Mouse (Mus musculus) stomach, embryonic 15.5 days (tissue): ENCODE data around the gene Arrdc3. TPM values are rescaled to one million over a fixed set of nuclear protein-coding genes. Genes with fewer than 3 reads are reported as not detected.

ENCODE experiments used
- ATAC-seq: fragments of 200-750 bp; cut with Nextera tagmentation; 2 replicates; pipeline ENCODE4 v1.8.0; 2017; ENCODE audit warnings: low read depth, moderate number of reproducible peaks, moderate TSS enrichment; ENCODE audit not compliant: insufficient read depth, low FRiP score
- H3K27ac ChIP-seq: fragments of 300-500 bp; sonication (generic); 2 replicates; pipeline ENCODE4 v1.5.1; 2015; ENCODE audit warnings: mild to moderate bottlenecking, inconsistent platforms
- H3K27me3 ChIP-seq: fragments of 300-500 bp; sonication (generic); replicated peaks from 2 replicates; pipeline ENCODE4 v1.6.1; 2015; ENCODE audit warnings: inconsistent platforms
- H3K36me3 ChIP-seq: fragments of 300-500 bp; sonication (generic); 2 replicates; pipeline ENCODE4 v1.6.1; 2015; ENCODE audit warnings: inconsistent platforms
- H3K4me1 ChIP-seq: fragments of 300-500 bp; sonication (generic); 2 replicates; pipeline ENCODE4 v1.6.1; 2015; ENCODE audit warnings: inconsistent platforms
- H3K4me2 ChIP-seq: fragments of 300-500 bp; sonication (generic); 2 replicates; pipeline ENCODE4 v1.6.1; 2015; ENCODE audit warnings: mild to moderate bottlenecking, inconsistent platforms
- H3K4me3 ChIP-seq: fragments of 300-500 bp; sonication (generic); replicated peaks from 2 replicates; pipeline ENCODE4 v1.5.1; 2015; ENCODE audit warnings: inconsistent platforms
- H3K9ac ChIP-seq: fragments of 300-500 bp; sonication (generic); 2 replicates; pipeline ENCODE4 v1.6.1; 2015; ENCODE audit warnings: inconsistent platforms
- H3K9me3 ChIP-seq: fragments of 300-500 bp; sonication (generic); 2 replicates; pipeline ENCODE4 v1.6.1; 2016; ENCODE audit warnings: inconsistent platforms
- whole genome bisulfite sequencing: fragments of 180-500 bp; shearing (Covaris S2); methylation state at CpG from one replicate; pipeline ENCODE4 v1.1.7; 2015; 5-methylcytosine and 5-hydroxymethylcytosine counted together
- polyA plus RNA-seq: library from polyadenylated mRNA; unstranded; fragments of >200 nt; fragmentation: Nextera tagmentation; extraction: Ambion mirVana; gene quantifications from 2 replicates; pipeline ENCODE4 v1.2.1, GENCODE M21; 2015

The Arrdc3 gene
- polyA plus RNA-seq, 1 experiment from 2014 or later, result 45.7 TPM

DNA sequence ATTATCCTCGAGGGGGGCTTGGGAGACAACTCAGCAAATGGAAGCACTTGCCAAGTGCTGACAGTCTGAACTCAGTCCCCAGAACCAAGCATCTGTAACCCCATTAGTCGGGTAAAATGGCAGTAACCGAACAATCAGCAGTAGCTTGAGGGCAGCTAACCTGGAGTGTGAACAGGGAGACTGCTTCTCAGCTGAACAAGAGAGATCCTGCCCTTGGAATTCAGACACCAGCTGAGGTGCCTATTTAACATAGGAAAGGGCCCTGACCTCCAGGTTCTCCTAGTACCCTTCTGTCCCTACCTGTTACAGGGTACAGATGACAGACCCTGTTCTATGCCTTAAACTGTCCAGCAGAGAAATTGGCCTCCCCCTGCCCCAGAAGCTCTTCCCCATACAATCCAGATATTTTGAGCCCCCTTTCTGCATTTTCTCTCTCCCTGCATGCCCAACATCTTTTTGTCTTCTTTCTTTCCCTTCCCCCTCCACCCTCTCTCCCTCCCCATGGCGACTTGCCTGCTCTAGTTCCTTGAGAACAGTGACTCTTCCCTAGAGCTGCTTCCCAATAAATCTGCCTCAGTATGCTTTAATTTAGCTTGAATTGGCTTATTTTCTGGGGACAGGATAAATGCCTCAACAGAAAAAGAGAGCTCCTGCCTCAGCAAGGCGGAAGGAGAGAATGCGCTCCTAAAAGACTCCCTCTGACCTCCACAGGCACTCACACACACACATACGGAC, 38.6 kb downstream of the Arrdc3 start:
- ATAC-seq, result no peak
- no peak overlapping the region for H3K27ac ChIP-seq
- H3K4me2 ChIP-seq, result no peak overlapping the region
- H3K4me1 ChIP-seq, result no peaks in the 10 kb centered on the region
- WGBS, result 68% methylated on average over 7 of the region's 7 CpGs
- no peak overlapping the region for H3K4me3 ChIP-seq
- H3K9me3 ChIP-seq, result no peaks in the 10 kb centered on the region
- no peak overlapping the region for H3K9ac ChIP-seq
- H3K27me3 ChIP-seq, result no peaks in the 10 kb centered on the region
- no peaks in the 10 kb centered on the region for H3K36me3 ChIP-seq

DNA sequence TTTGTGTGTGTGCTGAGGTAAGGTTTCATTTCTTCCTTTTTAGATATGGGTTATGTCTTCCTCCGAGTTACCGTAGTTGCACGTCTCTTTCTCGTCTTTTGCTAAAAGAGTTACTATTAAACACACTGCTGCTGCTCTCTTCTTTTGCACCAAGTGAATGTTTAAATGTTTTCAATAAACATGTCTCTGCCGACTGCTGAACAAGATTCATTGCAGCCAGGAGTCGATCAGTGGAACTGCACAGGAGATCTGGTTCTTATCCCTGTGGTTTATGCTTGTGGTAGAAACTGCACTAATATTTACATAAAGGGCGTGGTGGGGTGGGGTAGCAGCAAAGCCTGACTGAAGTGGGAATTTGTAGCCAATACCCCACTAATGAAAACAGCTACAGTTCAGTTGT, 45.0 kb downstream of the Arrdc3 start:
- Histone ChIP-seq H3K27ac (peak overlapping the region; percentile 63), H3K4me1 (no peaks in the 10 kb centered on the region; the same call in 1 of the 2 replicates), H3K4me2 (0 out of 2 replicates have a peak overlapping the region, but pooled peaks have one; percentile 12), H3K27me3 (no peaks in the 10 kb centered on the region), H3K4me3 (no peak overlapping the region), H3K9me3 (no peaks in the 10 kb centered on the region), H3K9ac (no peak overlapping the region), H3K36me3 (no peaks in the 10 kb centered on the region)
- ATAC-seq, result peak; percentile 65
- 21% methylated on average over 7 of the region's 7 CpGs for WGBS

DNA sequence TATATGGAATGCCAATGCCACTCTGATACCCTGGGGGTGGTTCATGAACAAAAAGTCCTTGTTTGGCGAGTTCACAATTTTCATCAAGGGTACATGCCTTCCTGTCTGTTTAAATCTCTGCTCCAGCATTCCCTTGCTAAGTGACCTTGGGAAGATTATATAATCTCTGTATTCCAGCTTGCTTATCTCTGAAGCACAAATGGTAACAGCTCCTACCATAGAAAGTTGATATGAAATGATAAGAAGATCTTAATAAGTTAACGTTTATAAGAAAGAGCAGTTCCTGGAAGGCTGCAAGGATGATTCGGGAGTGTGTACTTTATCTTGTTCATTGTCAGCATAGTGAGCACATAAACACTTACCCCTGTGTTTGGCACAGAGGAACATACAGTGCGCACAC, 46.8 kb downstream of the Arrdc3 start:
- Histone ChIP-seq H3K9ac (no peak overlapping the region), H3K9me3 (no peaks in the 10 kb centered on the region), H3K27me3 (no peaks in the 10 kb centered on the region), H3K36me3 (no peaks in the 10 kb centered on the region), H3K27ac (no peak overlapping the region), H3K4me3 (no peak overlapping the region), H3K4me2 (no peak overlapping the region), H3K4me1 (no peaks in the 10 kb centered on the region; the same call in 1 of the 2 replicates)
- 56% methylated on average over 4 of the region's 4 CpGs for WGBS
- ATAC-seq, result no peak

DNA sequence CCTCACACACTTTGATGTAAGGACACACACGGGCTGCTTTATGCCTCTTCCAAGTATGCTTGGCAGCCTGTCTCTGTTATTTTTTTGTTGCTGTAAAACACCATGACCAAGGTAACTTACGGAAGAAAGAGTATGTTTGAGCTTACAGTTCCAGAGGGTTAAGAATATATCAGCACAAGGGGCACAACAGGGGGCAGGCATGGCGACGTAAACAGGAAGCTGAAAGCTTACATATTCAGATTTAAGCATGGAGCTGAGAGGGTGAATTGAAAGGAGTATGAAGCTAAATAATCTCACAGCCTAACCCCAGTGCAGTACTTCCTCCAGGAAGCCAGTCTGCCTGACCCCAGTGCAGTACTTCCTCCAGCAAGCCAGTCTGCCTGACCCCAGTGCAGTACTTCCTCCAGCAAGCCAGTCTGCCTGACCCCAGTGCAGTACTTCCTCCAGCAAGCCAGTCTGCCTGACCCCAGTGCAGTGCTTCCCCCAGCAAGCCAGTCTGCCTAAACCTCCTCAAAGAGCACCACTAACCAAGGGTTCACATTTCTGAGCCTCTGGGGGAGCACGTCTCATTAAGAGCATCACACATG, 49.7 kb downstream of the Arrdc3 start:
- Histone ChIP-seq H3K4me2 (no peak overlapping the region), H3K27me3 (no peaks in the 10 kb centered on the region), H3K27ac (no peak overlapping the region), H3K4me1 (no peaks in the 10 kb centered on the region), H3K4me3 (no peak overlapping the region), H3K9me3 (no peaks in the 10 kb centered on the region), H3K36me3 (no peaks in the 10 kb centered on the region), H3K9ac (no peak overlapping the region)
- ATAC-seq, result no peak
- WGBS, result 56% methylated on average over 5 of the region's 5 CpGs

DNA sequence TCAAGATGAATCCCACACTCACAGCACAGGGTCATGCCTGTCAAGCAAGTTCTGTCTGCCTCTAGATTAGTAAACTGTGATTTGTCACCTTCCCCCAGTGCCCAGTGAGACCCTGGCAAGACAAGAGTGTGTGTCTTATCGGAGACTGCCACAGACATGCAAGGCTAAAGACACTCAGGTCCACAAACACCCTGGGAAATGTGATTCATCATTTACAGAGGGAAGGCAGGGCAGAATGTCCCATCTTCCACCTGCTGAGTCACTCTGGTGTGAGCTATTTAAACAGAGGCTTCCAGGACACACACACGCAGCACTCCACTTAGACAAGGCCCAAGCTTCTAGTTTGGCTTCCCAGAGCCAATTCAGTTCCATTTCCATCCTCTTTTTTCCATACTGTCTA, 53.2 kb downstream of the Arrdc3 start:
- no peak for ATAC-seq

DNA sequence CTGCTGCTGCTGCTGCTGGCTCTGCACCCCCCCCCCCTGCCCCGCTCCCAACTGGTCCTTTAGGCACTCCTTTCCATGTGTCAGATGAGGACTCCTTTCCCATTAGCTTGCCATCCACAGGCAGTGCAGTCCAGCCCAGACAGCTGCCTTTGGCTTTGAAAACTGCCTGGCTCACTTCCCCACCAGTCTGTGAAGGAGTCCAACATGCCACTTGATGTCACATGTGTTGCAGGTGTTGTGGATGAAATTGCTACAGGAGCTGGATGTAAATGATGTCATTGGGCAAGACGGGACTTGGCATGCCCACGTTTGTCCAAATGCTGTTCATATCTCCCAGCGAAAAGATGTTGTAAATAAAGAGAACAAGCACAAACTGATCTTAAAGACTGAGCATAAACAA, 56.0 kb downstream of the Arrdc3 start:
- H3K36me3 ChIP-seq, result no peaks in the 10 kb centered on the region
- H3K9ac ChIP-seq, result no peak overlapping the region
- H3K4me2 ChIP-seq, result no peak overlapping the region
- peak overlapping the region; percentile 16; the same call in 1 of the 2 replicates for H3K27ac ChIP-seq
- H3K9me3 ChIP-seq, result no peaks in the 10 kb centered on the region
- peaks cover 9% of the 10 kb centered on the region; the same call in 1 of the 2 replicates for H3K4me1 ChIP-seq
- WGBS, result 63% methylated on average over 4 of the region's 4 CpGs
- H3K27me3 ChIP-seq, result no peaks in the 10 kb centered on the region
- ATAC-seq, result no peak
- no peak overlapping the region for H3K4me3 ChIP-seq

More for the DNA sequence above, 53.2 kb downstream of the Arrdc3 start:
- 71% methylated on average over 2 of the region's 2 CpGs for WGBS
- Histone ChIP-seq H3K36me3 (no peaks in the 10 kb centered on the region), H3K27ac (no peak overlapping the region), H3K4me3 (no peak overlapping the region), H3K4me2 (no peak overlapping the region), H3K4me1 (peaks cover 9% of the 10 kb centered on the region; the same call in 1 of the 2 replicates), H3K27me3 (no peaks in the 10 kb centered on the region), H3K9me3 (no peaks in the 10 kb centered on the region), H3K9ac (no peak overlapping the region)

DNA sequence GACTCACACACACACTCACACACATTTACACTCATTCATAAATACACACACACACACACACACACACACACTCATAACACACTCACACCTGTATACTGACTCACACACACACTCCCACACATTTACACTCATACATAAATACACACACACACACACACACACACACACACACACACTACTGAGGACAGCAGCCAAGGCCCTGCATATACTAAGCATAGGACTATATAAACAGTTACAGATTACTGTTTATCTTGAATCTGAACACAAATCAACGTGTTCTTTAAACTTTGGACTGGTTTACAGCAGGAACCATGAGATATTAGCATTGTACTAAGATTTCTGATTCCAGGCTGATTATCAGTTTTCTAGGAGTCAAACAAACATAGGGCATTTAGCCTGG, 56.7 kb downstream of the Arrdc3 start:
- Histone ChIP-seq H3K9me3 (no peaks in the 10 kb centered on the region), H3K9ac (no peak overlapping the region), H3K4me1 (peaks cover 9% of the 10 kb centered on the region; the same call in 1 of the 2 replicates), H3K4me2 (no peak overlapping the region), H3K27me3 (no peaks in the 10 kb centered on the region), H3K4me3 (no peak overlapping the region), H3K36me3 (no peaks in the 10 kb centered on the region), H3K27ac (peak overlapping the region; percentile 67; the same call in 1 of the 2 replicates)
- peak; percentile 65 for ATAC-seq
- WGBS, result 22% methylated on average over 1 of the region's 1 CpGs

DNA sequence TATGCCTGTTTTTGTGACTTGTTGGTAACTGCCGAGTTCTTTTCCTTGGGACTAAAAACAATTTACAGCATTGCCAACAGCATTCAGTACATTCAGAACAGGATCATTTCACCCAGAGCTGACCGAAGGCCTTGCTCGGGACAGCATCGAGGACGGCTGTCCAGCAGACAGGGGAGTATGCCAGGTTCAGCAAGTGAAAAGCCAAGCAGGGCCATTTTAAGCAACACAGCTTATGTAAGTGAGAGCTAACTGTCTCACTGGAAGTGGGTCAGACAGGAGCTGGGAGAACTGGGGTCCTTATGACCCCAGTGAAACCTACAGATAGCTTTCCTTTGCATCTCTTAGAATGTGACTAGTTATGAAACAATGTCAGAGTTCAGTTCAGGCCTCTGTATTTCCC, 57.2 kb downstream of the Arrdc3 start:
- no peak for ATAC-seq
- Histone ChIP-seq H3K4me3 (no peak overlapping the region), H3K4me1 (peaks cover 9% of the 10 kb centered on the region; the same call in 1 of the 2 replicates), H3K4me2 (no peak overlapping the region), H3K9me3 (no peaks in the 10 kb centered on the region), H3K36me3 (no peaks in the 10 kb centered on the region), H3K27me3 (no peaks in the 10 kb centered on the region), H3K9ac (no peak overlapping the region), H3K27ac (peak overlapping the region; percentile 67; the same call in 1 of the 2 replicates)
- WGBS, result 57% methylated on average over 5 of the region's 5 CpGs

DNA sequence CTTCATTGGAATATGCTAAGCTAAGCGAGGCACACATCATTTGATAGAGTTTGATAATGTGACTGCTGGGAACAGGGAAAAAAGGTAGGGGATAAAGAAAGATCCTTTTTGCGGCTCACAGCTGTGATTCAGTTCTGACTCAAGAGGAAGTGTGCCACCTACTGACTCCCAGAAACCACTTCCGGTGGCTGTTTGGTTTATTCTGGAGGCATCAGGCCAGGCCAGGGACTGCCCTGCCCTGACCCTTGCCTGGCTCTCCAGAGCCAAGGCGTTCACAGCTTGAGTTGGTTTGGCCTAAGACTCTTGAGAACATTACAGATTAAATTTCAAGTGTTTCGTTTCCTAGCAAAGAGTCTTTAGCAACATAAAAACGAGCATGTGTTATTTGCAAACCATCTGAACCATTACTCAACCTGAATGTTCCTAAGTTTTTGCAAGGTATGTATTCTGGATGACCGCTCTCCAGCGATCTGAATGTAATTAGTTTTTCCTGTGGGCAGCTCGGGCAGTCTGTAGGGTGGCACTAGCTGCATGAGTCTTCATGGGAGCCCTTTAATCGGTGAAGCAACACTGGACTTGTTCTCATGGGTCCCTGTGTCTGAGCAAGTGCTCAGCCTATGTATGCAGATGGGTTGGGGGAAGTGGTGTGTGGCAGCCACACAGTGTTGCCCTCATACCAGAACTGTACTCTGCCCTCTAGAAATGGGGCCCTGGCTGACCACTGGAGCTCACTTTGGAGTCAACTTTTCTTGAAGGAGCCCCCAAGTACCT, 57.9 kb downstream of the Arrdc3 start:
- Histone ChIP-seq H3K27ac (peak overlapping the region; percentile 67; the same call in 1 of the 2 replicates), H3K9me3 (no peaks in the 10 kb centered on the region), H3K27me3 (no peaks in the 10 kb centered on the region), H3K4me2 (no peak overlapping the region), H3K4me1 (peaks cover 9% of the 10 kb centered on the region; the same call in 1 of the 2 replicates), H3K9ac (no peak overlapping the region), H3K36me3 (no peaks in the 10 kb centered on the region), H3K4me3 (no peak overlapping the region)
- no peak for ATAC-seq
- 55% methylated on average over 10 of the region's 10 CpGs for WGBS

DNA sequence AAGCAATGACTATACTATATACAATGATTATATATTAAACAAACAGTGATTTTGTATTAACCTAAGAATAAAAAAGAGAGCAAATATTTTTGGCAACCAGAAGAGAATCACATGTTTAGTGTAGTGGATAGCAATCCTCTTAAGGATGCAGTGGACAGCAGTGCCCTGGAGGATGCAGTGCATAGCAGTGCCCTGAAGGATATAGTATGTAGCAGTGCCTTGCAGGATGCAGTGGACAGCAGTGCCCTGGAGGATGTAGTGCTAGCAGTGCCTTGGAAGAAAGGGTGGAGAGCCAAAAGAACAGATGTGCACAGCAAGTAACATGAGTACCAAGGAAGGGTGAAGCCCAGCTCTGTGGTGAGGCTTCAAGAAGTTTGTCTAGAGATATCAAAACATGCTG, 61.3 kb downstream of the Arrdc3 start:
- no peak; the same call in 1 of the 2 replicates for ATAC-seq
- H3K4me3 ChIP-seq, result no peak overlapping the region
- no peaks in the 10 kb centered on the region for H3K9me3 ChIP-seq
- no peaks in the 10 kb centered on the region for H3K27me3 ChIP-seq
- no peaks in the 10 kb centered on the region for H3K36me3 ChIP-seq
- H3K9ac ChIP-seq, result no peak overlapping the region
- no peak overlapping the region for H3K27ac ChIP-seq
- peaks cover 9% of the 10 kb centered on the region; the same call in 1 of the 2 replicates for H3K4me1 ChIP-seq
- H3K4me2 ChIP-seq, result no peak overlapping the region
